Mouse (Mus musculus): ENCODE results near the gene Ccdc190. TPM values are rescaled to one million over a fixed set of nuclear protein-coding genes. Genes with fewer than 3 reads are reported as not detected.

Gene Ccdc190
- polyA plus RNA-seq, 1 experiment, result 0.48 TPM

- H3K27me3 ChIP-seq (ENCODE audit: control insufficient read depth, insufficient read depth, low read length), result no peaks in the 10 kb centered on the region
- TF ChIP-seq POLR2A (IDR thresholded peaks at IDR 0.05; ENCODE audit: control insufficient read depth, low read depth, low read length), result no peak
- TF ChIP-seq CTCF (IDR thresholded peaks at IDR 0.05; ENCODE audit: control insufficient read depth, insufficient read depth, insufficient replicate concordance, low read depth, low read length), result no peak
- no peak overlapping the region for H3K4me3 ChIP-seq (ENCODE audit: control insufficient read depth, low read depth, low read length)
- H3K36me3 ChIP-seq (ENCODE audit: control insufficient read depth, insufficient read depth, low read length), result no peaks in the 10 kb centered on the region
- no peaks in the 10 kb centered on the region for H3K4me1 ChIP-seq (ENCODE audit: control insufficient read depth, insufficient read depth, low read length)
- H3K27ac ChIP-seq (ENCODE audit: control insufficient read depth, insufficient read depth, low read depth, low read length), result no peak overlapping the region
These were observed 11.2 kb upstream of the Ccdc190 start for GRCm38 (mm10) chr1:169917115-169917796.

- peak; percentile 87; the same call in 1 of the 2 replicates for TF ChIP-seq CTCF (IDR thresholded peaks at IDR 0.05; ENCODE audit: control insufficient read depth, insufficient read depth, insufficient replicate concordance, low read depth, low read length)
- no peak for TF ChIP-seq POLR2A (IDR thresholded peaks at IDR 0.05; ENCODE audit: control insufficient read depth, low read depth, low read length)
- H3K36me3 ChIP-seq (ENCODE audit: control insufficient read depth, insufficient read depth, low read length), result no peaks in the 10 kb centered on the region
- H3K27me3 ChIP-seq (ENCODE audit: control insufficient read depth, insufficient read depth, low read length), result no peaks in the 10 kb centered on the region
- H3K27ac ChIP-seq (ENCODE audit: control insufficient read depth, insufficient read depth, low read depth, low read length), result no peak overlapping the region
- no peak overlapping the region for H3K4me3 ChIP-seq (ENCODE audit: control insufficient read depth, low read depth, low read length)
- no peaks in the 10 kb centered on the region for H3K4me1 ChIP-seq (ENCODE audit: control insufficient read depth, insufficient read depth, low read length)
These were observed 10.4 kb upstream of the Ccdc190 start for GRCm38 (mm10) chr1:169917998-169918397.

- TF ChIP-seq CTCF (IDR thresholded peaks at IDR 0.05; ENCODE audit: control insufficient read depth, insufficient read depth, insufficient replicate concordance, low read depth, low read length) (no peak), POLR2A (IDR thresholded peaks at IDR 0.05; ENCODE audit: control insufficient read depth, low read depth, low read length) (no peak)
- Histone ChIP-seq H3K36me3 (ENCODE audit: control insufficient read depth, insufficient read depth, low read length) (no peaks in the 10 kb centered on the region), H3K4me1 (ENCODE audit: control insufficient read depth, insufficient read depth, low read length) (no peaks in the 10 kb centered on the region), H3K27me3 (ENCODE audit: control insufficient read depth, insufficient read depth, low read length) (no peaks in the 10 kb centered on the region), H3K27ac (ENCODE audit: control insufficient read depth, insufficient read depth, low read depth, low read length) (no peak overlapping the region), H3K4me3 (ENCODE audit: control insufficient read depth, low read depth, low read length) (no peak overlapping the region)
These were observed 9.2 kb upstream of the Ccdc190 start for GRCm38 (mm10) chr1:169919211-169919610.

- no peaks in the 10 kb centered on the region for H3K27me3 ChIP-seq (ENCODE audit: control insufficient read depth, insufficient read depth, low read length)
- H3K27ac ChIP-seq (ENCODE audit: control insufficient read depth, insufficient read depth, low read depth, low read length), result no peak overlapping the region
- TF ChIP-seq CTCF (IDR thresholded peaks at IDR 0.05; ENCODE audit: control insufficient read depth, insufficient read depth, insufficient replicate concordance, low read depth, low read length) (peak; percentile 47; the same call in 1 of the 2 replicates), POLR2A (IDR thresholded peaks at IDR 0.05; ENCODE audit: control insufficient read depth, low read depth, low read length) (no peak)
- no peaks in the 10 kb centered on the region for H3K4me1 ChIP-seq (ENCODE audit: control insufficient read depth, insufficient read depth, low read length)
- peak overlapping the region; percentile 27; the same call in 1 of the 2 replicates for H3K4me3 ChIP-seq (ENCODE audit: control insufficient read depth, low read depth, low read length)
- H3K36me3 ChIP-seq (ENCODE audit: control insufficient read depth, insufficient read depth, low read length), result no peaks in the 10 kb centered on the region
These were observed 6.7 kb upstream of the Ccdc190 start for GRCm38 (mm10) chr1:169921710-169922211.

- no peak overlapping the region for H3K27ac ChIP-seq (ENCODE audit: control insufficient read depth, insufficient read depth, low read depth, low read length)
- H3K36me3 ChIP-seq (ENCODE audit: control insufficient read depth, insufficient read depth, low read length), result no peaks in the 10 kb centered on the region
- no peaks in the 10 kb centered on the region for H3K27me3 ChIP-seq (ENCODE audit: control insufficient read depth, insufficient read depth, low read length)
- H3K4me3 ChIP-seq (ENCODE audit: control insufficient read depth, low read depth, low read length), result peak overlapping the region; percentile 14; the same call in 1 of the 2 replicates
- TF ChIP-seq CTCF (IDR thresholded peaks at IDR 0.05; ENCODE audit: control insufficient read depth, insufficient read depth, insufficient replicate concordance, low read depth, low read length) (no peak), POLR2A (IDR thresholded peaks at IDR 0.05; ENCODE audit: control insufficient read depth, low read depth, low read length) (no peak)
- no peaks in the 10 kb centered on the region for H3K4me1 ChIP-seq (ENCODE audit: control insufficient read depth, insufficient read depth, low read length)
These were observed 3.9 kb upstream of the Ccdc190 start for GRCm38 (mm10) chr1:169924567-169924966.

- TF ChIP-seq CTCF (IDR thresholded peaks at IDR 0.05; ENCODE audit: control insufficient read depth, insufficient read depth, insufficient replicate concordance, low read depth, low read length) (no peak), POLR2A (IDR thresholded peaks at IDR 0.05; ENCODE audit: control insufficient read depth, low read depth, low read length) (no peak)
- Histone ChIP-seq H3K27ac (ENCODE audit: control insufficient read depth, insufficient read depth, low read depth, low read length) (no peak overlapping the region), H3K36me3 (ENCODE audit: control insufficient read depth, insufficient read depth, low read length) (no peaks in the 10 kb centered on the region), H3K4me3 (ENCODE audit: control insufficient read depth, low read depth, low read length) (no peak overlapping the region), H3K4me1 (ENCODE audit: control insufficient read depth, insufficient read depth, low read length) (no peaks in the 10 kb centered on the region), H3K27me3 (ENCODE audit: control insufficient read depth, insufficient read depth, low read length) (no peaks in the 10 kb centered on the region)
These were observed 587 bp upstream of the Ccdc190 start for GRCm38 (mm10) chr1:169927753-169928369.

- Histone ChIP-seq H3K4me3 (ENCODE audit: control insufficient read depth, low read depth, low read length) (no peak overlapping the region), H3K4me1 (ENCODE audit: control insufficient read depth, insufficient read depth, low read length) (peaks cover 7% of the 10 kb centered on the region), H3K27me3 (ENCODE audit: control insufficient read depth, insufficient read depth, low read length) (no peaks in the 10 kb centered on the region), H3K36me3 (ENCODE audit: control insufficient read depth, insufficient read depth, low read length) (no peaks in the 10 kb centered on the region), H3K27ac (ENCODE audit: control insufficient read depth, insufficient read depth, low read depth, low read length) (no peak overlapping the region)
- no peak for TF ChIP-seq CTCF (IDR thresholded peaks at IDR 0.05; ENCODE audit: control insufficient read depth, insufficient read depth, insufficient replicate concordance, low read depth, low read length)
- no peak for TF ChIP-seq POLR2A (IDR thresholded peaks at IDR 0.05; ENCODE audit: control insufficient read depth, low read depth, low read length)
These were observed 3.2 kb downstream of the Ccdc190 start for GRCm38 (mm10) chr1:169931698-169932097.

All from testis, adult 2 months (tissue).